Mouse (Mus musculus): ENCODE results near the gene Padi1. TPM values are rescaled to one million over a fixed set of nuclear protein-coding genes. Genes with fewer than 3 reads are reported as not detected.

The Padi1 gene
- polyA plus RNA-seq, 1 experiment: not detected

GRCm38 (mm10) chr4:140869945-140870344 is 24.4 kb upstream of the Padi1 start:
- no peak overlapping the region for H3K4me3 ChIP-seq (ENCODE audit: insufficient read depth, low read length)
- H3K27ac ChIP-seq (ENCODE audit: insufficient read depth, low read depth, low read length): no peak overlapping the region
- peaks cover 39% of the 10 kb centered on the region for H3K4me1 ChIP-seq (ENCODE audit: control insufficient read depth, insufficient read depth, low read length)
- TF ChIP-seq POLR2A (IDR thresholded peaks at IDR 0.05; ENCODE audit: borderline replicate concordance, low read depth, low read length) (no peak), CTCF (IDR thresholded peaks at IDR 0.05; ENCODE audit: low read depth, low read length) (no peak)

DNA sequence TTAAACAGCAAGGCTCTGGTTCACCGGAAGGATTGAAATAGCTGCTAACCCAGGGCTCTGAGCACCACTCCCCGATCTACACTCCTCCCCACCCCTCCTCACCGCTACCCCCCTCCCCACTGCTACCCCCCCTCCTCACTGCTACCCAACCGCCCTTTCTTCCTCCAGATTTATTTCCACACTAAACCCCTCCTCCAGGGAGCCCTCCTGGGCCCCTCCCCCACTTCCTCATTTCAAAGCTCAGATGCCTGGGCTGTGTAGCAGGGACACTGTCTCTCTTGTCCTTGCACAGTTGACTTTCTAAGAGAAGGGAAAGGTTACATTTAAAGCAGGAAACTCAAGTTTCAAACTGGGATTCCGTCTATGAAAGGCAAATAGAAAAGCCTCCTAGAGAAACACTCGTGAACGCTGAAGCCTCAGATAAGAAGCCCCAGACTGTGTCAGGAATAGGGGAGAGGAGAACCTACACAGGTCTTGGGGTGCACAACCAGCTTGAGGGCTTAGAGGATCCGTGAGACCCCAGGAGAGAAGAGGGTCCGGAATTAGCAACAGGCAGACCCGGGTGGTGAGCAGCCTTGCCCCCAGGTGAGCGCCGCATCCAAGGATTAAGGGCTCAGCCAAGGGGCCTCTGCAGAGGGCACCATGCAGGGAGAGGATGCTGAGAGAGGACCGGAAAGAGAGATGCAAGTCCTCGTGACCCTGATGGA is 23.1 kb upstream of the Padi1 start:
- TF ChIP-seq POLR2A (IDR thresholded peaks at IDR 0.05; ENCODE audit: borderline replicate concordance, low read depth, low read length) (no peak), CTCF (IDR thresholded peaks at IDR 0.05; ENCODE audit: low read depth, low read length) (no peak)
- H3K27ac ChIP-seq (ENCODE audit: insufficient read depth, low read depth, low read length): peak overlapping the region; percentile 57
- peaks cover 39% of the 10 kb centered on the region for H3K4me1 ChIP-seq (ENCODE audit: control insufficient read depth, insufficient read depth, low read length)
- no peak overlapping the region for H3K4me3 ChIP-seq (ENCODE audit: insufficient read depth, low read length)

GRCm38 (mm10) chr4:140862036-140862650 is 16.6 kb upstream of the Padi1 start:
- no peak for TF ChIP-seq POLR2A (IDR thresholded peaks at IDR 0.05; ENCODE audit: borderline replicate concordance, low read depth, low read length)
- TF ChIP-seq CTCF (IDR thresholded peaks at IDR 0.05; ENCODE audit: low read depth, low read length): no peak
- Histone ChIP-seq H3K4me3 (ENCODE audit: insufficient read depth, low read length) (no peak overlapping the region), H3K27ac (ENCODE audit: insufficient read depth, low read depth, low read length) (no peak overlapping the region), H3K4me1 (ENCODE audit: control insufficient read depth, insufficient read depth, low read length) (peaks cover 4% of the 10 kb centered on the region; the same call in 1 of the 2 replicates)

- Histone ChIP-seq H3K4me1 (ENCODE audit: control insufficient read depth, insufficient read depth, low read length) (0 out of 2 replicates have a peak, but pooled peaks cover 4% of the 10 kb centered on the region), H3K27ac (ENCODE audit: insufficient read depth, low read depth, low read length) (no peak overlapping the region), H3K4me3 (ENCODE audit: insufficient read depth, low read length) (no peak overlapping the region)
- TF ChIP-seq CTCF (IDR thresholded peaks at IDR 0.05; ENCODE audit: low read depth, low read length) (no peak), POLR2A (IDR thresholded peaks at IDR 0.05; ENCODE audit: borderline replicate concordance, low read depth, low read length) (no peak)
These were observed 15.2 kb upstream of the Padi1 start for GRCm38 (mm10) chr4:140860767-140861147.

GRCm38 (mm10) chr4:140860125-140860766 is 14.7 kb upstream of the Padi1 start:
- no peak for TF ChIP-seq CTCF (IDR thresholded peaks at IDR 0.05; ENCODE audit: low read depth, low read length)
- TF ChIP-seq POLR2A (IDR thresholded peaks at IDR 0.05; ENCODE audit: borderline replicate concordance, low read depth, low read length): no peak
- no peak overlapping the region for H3K27ac ChIP-seq (ENCODE audit: insufficient read depth, low read depth, low read length)

DNA sequence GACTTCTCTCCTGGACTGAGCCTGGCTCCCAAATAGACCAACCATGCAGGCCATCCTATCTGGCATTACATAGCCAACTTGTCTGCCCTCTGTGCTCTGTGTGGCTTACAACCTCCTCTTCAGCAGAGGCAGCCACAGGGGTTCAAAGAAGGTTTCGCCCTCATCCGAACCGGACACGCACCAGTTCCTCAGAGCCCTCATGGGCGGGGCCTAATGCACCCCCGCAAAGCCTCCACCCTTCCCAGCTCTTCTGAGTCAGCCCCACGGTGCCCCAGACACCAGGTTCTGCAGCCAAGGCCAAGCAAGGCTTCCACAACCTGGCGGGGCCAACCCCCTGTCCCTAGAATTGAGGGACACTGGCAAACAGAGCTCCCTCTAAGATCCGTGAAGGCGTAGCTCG is 13.7 kb upstream of the Padi1 start:
- Histone ChIP-seq H3K4me3 (ENCODE audit: insufficient read depth, low read length) (no peak overlapping the region), H3K27ac (ENCODE audit: insufficient read depth, low read depth, low read length) (no peak overlapping the region), H3K4me1 (ENCODE audit: control insufficient read depth, insufficient read depth, low read length) (0 out of 2 replicates have a peak, but pooled peaks cover 4% of the 10 kb centered on the region)
- TF ChIP-seq CTCF (IDR thresholded peaks at IDR 0.05; ENCODE audit: low read depth, low read length) (no peak), POLR2A (IDR thresholded peaks at IDR 0.05; ENCODE audit: borderline replicate concordance, low read depth, low read length) (no peak)

More at GRCm38 (mm10) chr4:140860125-140860766, 14.7 kb upstream of the Padi1 start:
- Histone ChIP-seq H3K4me1 (ENCODE audit: control insufficient read depth, insufficient read depth, low read length) (0 out of 2 replicates have a peak, but pooled peaks cover 4% of the 10 kb centered on the region), H3K4me3 (ENCODE audit: insufficient read depth, low read length) (no peak overlapping the region)

DNA sequence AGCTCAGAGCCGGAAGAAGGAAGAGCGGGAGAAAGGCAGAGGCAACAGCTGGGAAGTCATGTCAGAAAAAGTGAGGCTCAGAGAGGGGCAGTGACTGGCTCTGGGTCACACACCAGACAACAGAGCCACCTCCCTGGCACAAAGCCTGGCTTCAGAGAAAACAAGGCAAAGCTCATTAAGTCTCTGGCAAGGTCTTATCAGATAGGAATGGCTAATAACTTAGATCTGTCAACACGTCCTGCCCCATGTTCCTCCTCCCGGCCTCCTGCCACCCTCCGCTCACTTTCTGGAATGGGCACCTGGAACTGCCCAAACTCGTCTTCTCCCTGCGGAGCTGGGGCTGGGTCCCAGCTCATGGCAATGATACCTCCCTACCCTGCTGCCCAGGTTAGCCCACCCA is 12.2 kb upstream of the Padi1 start:
- no peak overlapping the region for H3K4me3 ChIP-seq (ENCODE audit: insufficient read depth, low read length)
- H3K4me1 ChIP-seq (ENCODE audit: control insufficient read depth, insufficient read depth, low read length): 0 out of 2 replicates have a peak, but pooled peaks cover 4% of the 10 kb centered on the region
- no peak overlapping the region for H3K27ac ChIP-seq (ENCODE audit: insufficient read depth, low read depth, low read length)
- no peak for TF ChIP-seq POLR2A (IDR thresholded peaks at IDR 0.05; ENCODE audit: borderline replicate concordance, low read depth, low read length)
- no peak for TF ChIP-seq CTCF (IDR thresholded peaks at IDR 0.05; ENCODE audit: low read depth, low read length)

DNA sequence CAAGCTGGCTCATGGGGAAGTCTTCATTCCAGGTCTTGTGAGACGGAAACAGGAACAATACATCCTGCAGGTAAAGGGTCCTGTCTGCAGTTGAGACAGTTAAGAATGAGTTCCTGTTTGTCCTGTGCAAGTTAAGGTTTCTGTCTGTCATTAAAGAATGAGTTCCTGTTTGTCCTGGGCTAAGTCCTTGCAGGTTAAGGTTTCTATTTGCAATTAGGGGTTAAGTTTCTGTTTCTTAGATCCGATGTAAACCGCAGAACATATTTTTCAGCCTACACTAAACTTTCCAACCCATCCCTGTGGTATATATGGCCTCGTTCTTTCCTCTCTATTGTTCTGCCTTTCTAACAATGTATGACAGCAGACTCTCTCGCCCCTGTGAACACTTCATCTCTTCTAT is 11.5 kb upstream of the Padi1 start:
- Histone ChIP-seq H3K4me3 (ENCODE audit: insufficient read depth, low read length) (no peak overlapping the region), H3K4me1 (ENCODE audit: control insufficient read depth, insufficient read depth, low read length) (no peaks in the 10 kb centered on the region), H3K27ac (ENCODE audit: insufficient read depth, low read depth, low read length) (no peak overlapping the region)
- TF ChIP-seq CTCF (IDR thresholded peaks at IDR 0.05; ENCODE audit: low read depth, low read length): no peak
- TF ChIP-seq POLR2A (IDR thresholded peaks at IDR 0.05; ENCODE audit: borderline replicate concordance, low read depth, low read length): no peak

- H3K27ac ChIP-seq (ENCODE audit: insufficient read depth, low read depth, low read length): no peak overlapping the region
- TF ChIP-seq POLR2A (IDR thresholded peaks at IDR 0.05; ENCODE audit: borderline replicate concordance, low read depth, low read length): no peak
- no peak for TF ChIP-seq CTCF (IDR thresholded peaks at IDR 0.05; ENCODE audit: low read depth, low read length)
- no peaks in the 10 kb centered on the region for H3K4me1 ChIP-seq (ENCODE audit: control insufficient read depth, insufficient read depth, low read length)
- no peak overlapping the region for H3K4me3 ChIP-seq (ENCODE audit: insufficient read depth, low read length)
These were observed 9.6 kb upstream of the Padi1 start for GRCm38 (mm10) chr4:140855151-140855550.

- no peaks in the 10 kb centered on the region for H3K4me1 ChIP-seq (ENCODE audit: control insufficient read depth, insufficient read depth, low read length)
- H3K27ac ChIP-seq (ENCODE audit: insufficient read depth, low read depth, low read length): no peak overlapping the region
- no peak for TF ChIP-seq CTCF (IDR thresholded peaks at IDR 0.05; ENCODE audit: low read depth, low read length)
- no peak for TF ChIP-seq POLR2A (IDR thresholded peaks at IDR 0.05; ENCODE audit: borderline replicate concordance, low read depth, low read length)
- no peak overlapping the region for H3K4me3 ChIP-seq (ENCODE audit: insufficient read depth, low read length)
These were observed 8.9 kb upstream of the Padi1 start for GRCm38 (mm10) chr4:140854455-140854864.
